Mouse (Mus musculus): Measurements from ENCODE around the gene Gm42906.

Gm42906 gene

DNA sequence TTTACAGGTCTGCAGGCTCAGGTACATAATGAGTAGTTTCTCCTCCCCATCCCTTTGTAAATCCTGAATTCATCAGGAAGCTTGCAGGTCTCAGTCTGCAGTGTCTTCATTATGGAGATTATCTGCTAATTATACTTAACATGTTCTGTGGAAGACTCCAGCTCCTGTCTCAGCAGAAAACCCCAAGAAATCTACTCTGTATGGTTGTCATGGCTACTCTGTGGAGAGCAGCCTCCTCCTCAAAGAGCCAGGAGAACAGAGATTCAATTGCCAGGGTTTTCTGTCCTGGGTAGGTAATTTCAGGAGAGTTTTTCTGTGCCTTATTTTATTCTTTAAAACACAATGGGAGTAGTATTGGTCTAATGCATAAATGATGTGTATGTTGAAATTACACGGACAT, 405.0 kb downstream of the Gm42906 start:
- no peak for DNase-seq (ENCODE audit: low spot score)

DNA sequence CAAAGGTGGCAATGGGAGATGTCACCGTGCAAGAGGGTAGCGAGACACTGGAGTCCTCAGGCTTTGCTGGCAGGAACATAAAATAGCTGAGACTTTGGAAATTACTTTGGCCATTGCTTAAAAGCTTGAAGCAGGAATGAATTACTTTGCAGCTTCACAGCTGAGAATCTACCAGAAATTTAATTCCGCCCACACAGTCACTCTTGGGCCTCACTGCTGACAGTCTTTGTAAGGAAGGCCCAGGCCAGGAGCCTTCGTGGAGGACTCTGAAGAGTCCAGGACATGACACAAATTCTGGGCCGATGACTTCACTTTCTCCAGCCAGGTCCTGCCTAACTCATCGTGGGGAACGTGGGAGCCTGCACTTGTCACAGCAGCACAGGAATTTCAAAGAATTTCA, 405.9 kb downstream of the Gm42906 start:
- DNase-seq (ENCODE audit: low spot score), result no peak

DNA sequence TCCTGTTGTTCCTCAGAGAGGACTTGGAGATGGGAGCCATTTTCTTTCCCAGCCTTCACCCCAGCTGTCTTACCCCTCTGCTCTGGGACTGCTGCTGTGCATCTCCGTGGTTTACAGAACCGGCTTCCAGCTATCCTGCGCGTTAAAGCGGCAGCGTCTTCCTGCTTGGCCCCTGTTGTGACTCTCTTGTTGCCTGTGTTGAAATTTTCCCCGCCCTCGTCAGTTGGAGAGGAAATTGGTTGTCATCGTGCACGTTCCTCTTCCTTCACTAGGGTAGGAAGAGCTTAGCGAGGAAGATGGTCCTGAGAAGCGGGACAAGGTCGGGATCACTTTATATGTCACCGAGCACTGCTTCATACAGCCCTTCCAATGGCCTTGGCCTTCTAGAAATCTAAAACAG, 407.1 kb downstream of the Gm42906 start:
- DNase-seq (ENCODE audit: low spot score), result no peak

DNA sequence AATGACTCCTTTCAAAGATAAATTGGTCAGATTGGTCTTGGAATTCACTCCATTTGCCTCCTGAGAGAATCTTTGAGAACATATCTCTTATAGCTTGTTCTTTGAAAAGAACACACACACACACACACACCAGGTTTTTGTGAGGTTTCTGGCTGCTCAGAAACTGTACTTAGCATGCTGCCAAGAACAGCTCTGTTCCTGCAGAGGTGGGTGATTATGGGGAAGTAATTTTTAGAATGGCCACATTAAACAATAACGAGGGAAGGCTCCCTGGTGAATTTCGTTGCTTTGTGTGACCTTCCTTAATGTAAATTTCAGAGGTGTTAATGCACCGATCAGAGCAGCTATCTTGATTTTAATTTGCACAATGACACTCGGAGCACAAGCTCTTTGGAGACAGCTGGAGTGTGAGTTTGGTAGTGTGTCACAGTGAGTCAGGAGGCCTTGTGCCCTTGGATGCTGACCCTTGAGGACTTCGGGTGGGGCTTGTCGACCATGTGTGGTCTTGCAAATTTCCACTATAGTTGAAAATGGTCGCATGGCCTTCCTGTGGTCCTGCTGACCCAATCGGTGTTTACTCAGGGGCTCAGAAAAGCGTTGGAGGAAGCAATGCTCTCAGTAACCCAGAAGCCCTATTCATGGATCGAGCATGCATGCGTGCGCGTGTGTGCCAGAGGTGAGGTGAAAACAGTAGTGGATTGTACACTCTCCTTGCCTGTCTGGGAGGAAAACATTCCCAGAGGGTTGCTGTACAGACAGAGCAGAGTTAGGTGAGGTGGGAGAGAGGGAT, 407.7 kb downstream of the Gm42906 start:
- no peak for DNase-seq (ENCODE audit: low spot score)

DNA sequence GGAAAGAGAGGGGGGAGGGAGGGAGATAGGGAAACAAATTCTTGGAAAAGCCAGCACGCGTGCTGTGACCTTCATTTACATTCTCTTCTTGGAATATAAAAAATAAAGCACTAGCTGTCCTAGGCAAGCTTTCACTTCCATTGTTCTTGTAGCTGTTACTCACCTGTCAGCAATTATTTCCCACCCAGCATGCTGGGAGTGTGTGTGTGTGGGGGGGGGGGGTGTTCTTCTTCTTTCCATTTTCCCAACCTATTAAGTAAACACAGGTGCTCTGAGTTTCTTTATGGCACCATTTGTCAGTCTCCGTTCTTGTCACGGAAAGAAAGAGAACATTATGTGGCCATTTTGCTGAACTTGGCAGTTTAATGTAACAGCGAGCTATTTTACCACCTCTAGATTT, 409.0 kb downstream of the Gm42906 start:
- DNase-seq (ENCODE audit: low spot score), result no peak

DNA sequence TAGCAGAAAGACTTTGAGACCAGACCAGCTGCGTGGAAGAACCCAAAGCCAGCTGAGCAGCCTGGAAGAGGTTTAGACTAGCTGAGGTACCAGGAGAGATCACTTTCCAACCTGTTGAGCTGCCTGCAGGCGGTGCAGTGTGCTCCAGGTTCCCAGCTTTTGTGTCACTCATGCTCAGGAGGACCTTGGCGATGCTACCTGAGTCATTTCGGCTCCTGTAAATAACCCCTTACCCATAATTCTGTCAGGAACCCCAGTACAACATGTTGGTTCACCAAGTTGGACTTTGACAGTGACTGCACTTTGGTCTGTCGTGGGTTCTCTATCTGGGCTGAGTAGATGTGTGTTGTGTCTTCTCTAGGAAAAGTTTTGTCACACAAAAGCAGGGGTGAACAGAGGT, 409.5 kb downstream of the Gm42906 start:
- no peak for DNase-seq (ENCODE audit: low spot score)
